Mouse (Mus musculus) adrenal gland, adult 2 months (tissue): ENCODE measurements around the gene Asic4. TPM values are rescaled to one million over a fixed set of nuclear protein-coding genes. Genes with fewer than 3 reads are reported as not detected.

ENCODE experiments used
- DNase-seq: peaks from one replicate; pipeline ENCODE4 v3.0.0; 2021
- polyA plus RNA-seq: library from polyadenylated mRNA; depleted of rRNA; stranded (reverse); fragments of >200 nt; gene quantifications from 2 replicates; pipeline ENCODE4 v1.2.3, GENCODE M21; 2012
- total RNA-seq, 2 experiments: library from RNA; stranded (reverse); gene quantifications; 2 replicates each; pipeline ENCODE4 v1.2.3; 2021

Gene Asic4
- total and polyA plus RNA-seq, 3 experiments, result 3.7 to 9.5 (median 6.8) TPM

GRCm38 (mm10) chr1:75443247-75444024 is 6.8 kb upstream of the Asic4 start:
- no peak for DNase-seq

DNA sequence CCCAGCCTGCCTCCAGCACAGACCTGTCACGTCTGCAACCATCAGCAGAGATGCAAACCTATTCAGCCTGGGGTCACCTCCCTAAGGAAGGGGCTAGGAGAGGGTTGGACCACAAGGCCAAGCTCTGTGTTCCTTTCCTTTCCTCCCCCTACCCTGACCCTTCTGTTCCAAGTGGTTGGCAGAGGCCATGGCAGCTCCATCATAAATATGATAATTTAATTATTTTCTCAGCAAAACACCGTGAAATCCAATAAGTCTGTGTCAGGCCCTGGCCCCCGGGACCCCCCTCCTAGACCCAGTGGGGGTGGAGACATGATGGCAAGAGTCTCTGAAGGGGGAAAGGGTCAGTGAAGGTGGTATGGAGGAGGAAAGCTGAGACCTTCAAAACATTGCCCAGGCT is 6.0 kb upstream of the Asic4 start:
- DNase-seq, result no peak

DNA sequence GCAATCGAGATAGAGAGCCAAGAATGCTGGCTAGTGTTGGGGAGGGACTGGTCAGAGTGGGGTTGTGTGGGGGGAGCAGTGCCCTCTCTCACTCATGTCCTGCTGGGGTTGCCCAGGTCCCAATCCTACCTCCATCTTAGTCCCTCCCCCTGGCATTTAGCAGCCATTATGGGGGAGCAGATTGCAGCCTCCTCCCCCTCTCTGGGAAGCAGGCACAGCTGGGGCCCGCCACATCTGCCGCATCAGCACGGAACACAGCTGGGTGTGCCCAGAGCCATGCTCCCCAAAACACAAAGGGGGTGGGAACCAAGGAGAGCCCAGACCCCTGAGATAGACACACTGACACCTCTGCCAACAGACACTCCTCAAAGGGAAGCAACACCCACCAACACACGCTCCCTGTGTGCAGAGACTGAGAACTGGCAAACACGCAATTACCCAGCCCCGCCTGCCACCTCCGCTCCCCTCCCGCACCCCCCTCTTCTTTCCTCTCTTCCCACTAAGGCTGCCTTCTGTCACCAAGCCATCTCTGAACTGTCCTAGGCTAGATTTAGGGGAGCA is 5.0 kb upstream of the Asic4 start:
- no peak for DNase-seq

DNA sequence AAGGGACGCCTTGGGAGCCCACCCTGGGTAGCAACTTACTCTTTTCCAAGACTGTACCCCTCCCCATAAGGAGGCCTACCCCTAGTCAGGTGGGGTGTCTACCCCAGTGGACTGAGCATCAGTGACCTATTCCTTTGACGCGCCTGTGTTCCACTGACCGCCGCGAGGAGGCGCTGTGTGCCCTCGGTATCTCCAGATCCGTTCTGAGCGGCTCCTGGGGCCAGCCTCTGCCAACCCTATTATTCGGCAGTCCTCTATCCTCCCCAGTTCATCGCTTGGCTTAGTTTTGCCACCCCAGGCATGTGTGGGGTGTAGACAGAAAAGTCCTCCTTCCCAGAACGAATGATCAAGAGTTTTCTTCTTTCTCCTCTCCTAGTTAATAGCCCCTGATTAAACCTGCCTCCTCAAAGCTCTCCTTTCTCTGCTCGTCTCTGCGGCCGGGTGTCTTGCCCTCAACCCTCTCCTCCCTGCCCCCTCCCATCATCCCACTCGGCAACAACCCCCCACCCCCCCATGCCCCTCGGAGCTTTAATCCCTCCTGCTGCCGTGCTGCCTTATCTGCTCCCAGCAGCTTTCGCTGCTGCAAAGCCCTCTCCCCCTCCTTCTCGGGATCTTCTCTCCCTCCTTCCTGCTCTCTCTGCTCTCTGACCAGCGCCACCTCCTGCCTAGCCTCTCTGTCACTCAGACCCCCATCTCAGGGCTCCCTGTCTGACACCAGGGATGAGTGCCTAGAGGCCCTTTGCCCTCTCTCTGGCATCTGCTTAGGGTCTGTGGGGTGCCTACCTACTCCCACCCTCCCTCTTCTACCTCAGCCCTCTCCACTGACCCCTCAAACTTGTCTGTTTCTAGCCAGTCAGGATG is 4.3 kb upstream of the Asic4 start:
- peak; percentile 72 for DNase-seq

DNA sequence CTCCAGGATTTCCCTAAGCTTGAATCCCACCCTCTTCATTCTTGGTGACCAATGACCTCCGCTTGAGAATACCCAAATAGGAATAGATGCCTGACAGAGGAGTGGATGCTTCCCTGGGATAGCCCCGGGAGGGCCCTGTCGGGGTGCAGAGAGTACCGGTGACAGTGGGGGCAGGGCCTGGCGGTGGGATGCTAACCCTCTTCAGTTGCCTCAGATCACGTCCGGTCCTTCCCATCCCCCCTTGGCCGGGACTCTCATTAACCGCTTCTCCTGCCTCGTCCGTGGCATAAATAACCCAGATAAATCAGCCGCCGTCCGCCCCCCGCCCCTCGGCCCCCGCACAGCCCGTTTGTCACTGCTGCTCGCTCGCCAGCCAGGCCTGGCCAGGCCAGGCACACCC is 3.6 kb upstream of the Asic4 start:
- DNase-seq, result no peak

DNA sequence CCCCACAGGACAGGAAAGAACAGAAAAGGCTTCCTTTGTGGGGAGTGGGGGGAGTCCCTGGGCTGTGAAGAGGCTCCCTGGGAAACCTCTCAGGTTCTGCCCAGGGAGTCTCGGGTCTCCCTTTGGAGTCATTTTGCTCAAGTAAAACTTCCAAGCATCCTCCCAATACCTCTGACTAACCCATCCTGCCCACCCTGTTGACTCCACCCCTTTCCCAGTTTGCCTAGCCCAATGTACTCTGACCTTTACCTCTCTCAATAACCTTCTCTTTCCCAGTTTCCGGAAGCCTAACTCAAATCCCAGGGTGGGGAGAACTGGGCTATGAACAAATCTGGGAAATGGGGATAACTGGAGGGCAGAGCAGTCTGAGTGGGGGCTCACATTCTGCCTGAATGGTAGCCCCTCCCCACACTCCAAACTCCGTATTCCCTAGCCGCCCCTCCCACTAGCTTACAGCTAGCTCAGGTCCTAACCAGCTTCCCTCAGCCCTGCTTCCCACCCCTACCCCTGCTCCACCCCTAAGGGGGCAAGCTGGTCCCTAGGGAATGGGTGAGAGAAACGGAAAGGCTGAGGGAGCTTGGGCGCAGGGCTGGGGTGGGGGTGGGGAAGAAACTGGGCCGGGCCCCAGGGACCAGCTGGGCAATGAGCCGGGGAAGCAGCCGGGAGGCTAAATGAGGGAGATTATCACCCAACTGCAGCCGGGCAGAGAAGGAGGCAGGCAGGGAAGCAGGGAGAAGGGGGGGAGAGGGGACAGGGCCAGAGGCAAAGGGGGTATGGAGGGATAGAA is 2.8 kb upstream of the Asic4 start:
- no peak for DNase-seq

- no peak for DNase-seq
Measured at GRCm38 (mm10) chr1:75448052-75448431, 2.2 kb upstream of the Asic4 start.

- no peak for DNase-seq
Measured at GRCm38 (mm10) chr1:75448937-75449336, 1.3 kb upstream of the Asic4 start.

DNA sequence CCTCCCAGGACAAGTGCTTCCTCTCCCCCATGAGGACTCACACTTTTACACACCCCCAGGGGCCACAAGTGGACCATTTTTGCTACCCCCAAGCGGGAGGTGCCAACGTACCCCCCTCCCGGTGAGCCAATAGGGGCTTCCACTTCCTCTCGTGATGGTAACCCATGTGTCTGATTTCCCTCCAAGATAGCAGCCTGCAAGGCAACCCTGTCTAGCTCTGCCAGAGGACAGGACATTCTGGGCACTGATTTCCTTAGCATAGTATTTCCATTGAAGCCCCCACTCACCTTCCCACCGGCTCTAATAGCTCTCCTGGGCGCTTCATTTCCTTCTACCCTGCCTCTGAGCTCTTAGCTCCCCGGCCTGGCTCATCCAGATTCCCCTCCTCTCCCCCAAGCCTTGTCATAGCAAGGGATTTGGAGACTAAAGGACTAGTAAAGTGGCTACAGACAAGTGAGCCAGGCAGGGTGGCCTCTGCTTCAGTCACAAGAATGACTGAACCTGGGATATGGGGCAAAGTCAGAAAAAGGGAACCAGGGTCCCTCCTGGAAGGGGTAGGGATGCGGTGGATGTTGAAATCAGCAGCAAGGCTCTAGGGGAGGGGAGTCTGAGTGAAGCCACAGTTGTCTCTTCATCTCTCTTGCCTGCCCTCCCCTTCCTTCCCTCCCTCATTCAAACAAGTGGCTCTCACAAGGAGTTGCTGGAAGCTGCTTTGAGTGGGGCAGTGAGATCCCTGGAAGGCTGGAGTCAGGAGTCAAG is 680 bp upstream of the Asic4 start:
- DNase-seq, result no peak

- DNase-seq, result no peak
Measured at GRCm38 (mm10) chr1:75451900-75452299, 1.7 kb downstream of the Asic4 start.

GRCm38 (mm10) chr1:75455433-75455832 is 5.2 kb downstream of the Asic4 start:
- no peak for DNase-seq

- DNase-seq, result no peak
Measured at GRCm38 (mm10) chr1:75455948-75456347, 5.7 kb downstream of the Asic4 start.

DNA sequence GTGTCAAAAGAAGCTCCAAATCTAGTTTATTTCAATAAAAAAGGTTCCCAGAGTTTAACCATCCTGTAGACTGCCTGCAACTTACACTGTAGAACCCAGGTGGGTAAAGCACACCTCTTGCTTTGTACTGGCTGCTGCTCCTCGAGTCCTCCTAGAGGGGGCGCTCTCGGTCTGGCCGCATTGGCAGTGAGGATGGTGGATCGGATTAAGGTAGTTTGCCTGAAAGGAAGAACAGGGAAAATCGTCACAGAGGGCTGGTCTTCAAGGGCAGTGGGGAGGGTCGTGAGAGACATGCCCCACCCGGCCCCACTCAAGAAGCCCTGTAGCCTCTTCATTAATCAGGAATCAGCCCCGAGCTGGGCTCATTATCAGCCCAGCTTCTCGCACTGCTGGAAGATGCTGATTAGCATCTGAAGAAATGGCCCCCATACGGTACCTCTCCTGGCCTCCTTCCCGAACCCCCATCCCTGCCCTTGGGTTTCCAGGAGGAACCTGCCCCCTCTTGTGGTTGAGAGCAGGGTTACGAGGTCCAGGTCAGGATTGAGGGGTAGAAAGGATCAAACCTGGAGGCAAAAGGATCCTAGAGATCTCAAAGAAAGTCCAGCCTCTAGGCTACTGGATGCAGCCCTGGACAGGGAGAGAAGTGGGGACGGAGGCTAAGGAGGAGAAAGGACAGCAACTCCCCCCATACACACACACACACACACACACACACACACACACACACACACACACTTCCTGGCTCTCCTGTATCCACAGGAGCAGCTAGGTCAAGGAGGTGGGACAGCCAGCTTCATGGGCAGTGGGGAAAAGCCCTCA is 6.7 kb downstream of the Asic4 start:
- no peak for DNase-seq

DNA sequence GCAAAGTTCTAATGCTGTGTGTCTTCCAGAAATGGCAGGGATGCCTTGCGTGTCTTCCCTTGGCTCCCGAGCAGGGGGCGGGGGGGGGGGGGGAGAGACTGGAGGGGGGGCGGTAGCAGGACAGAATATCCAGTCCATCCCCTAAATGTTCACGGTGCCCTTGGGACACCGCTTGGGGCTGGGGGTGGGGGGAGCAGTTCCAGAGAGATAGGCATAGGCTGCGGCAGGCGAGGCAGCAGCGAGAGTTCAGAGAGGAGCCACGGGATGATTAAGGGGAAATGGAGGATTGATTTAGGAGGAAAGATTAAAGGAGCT is 7.4 kb downstream of the Asic4 start:
- DNase-seq, result no peak

GRCm38 (mm10) chr1:75458025-75458788 is 8.0 kb downstream of the Asic4 start:
- DNase-seq, result peak; percentile 65

- no peak for DNase-seq
Measured at GRCm38 (mm10) chr1:75458789-75459684, 8.8 kb downstream of the Asic4 start.

- DNase-seq, result no peak
Measured at GRCm38 (mm10) chr1:75460297-75460696, 10.1 kb downstream of the Asic4 start.

GRCm38 (mm10) chr1:75462636-75463035 is 12.4 kb downstream of the Asic4 start:
- no peak for DNase-seq
